Mouse (Mus musculus) lung, postnatal 0 days (tissue): Measurements from ENCODE around the gene Dnaaf5.

Source experiments
- CTCF ChIP-seq: IDR thresholded peaks from 2 replicates; pipeline ENCODE4 v1.5.1; 2016; ENCODE audit warnings: antibody characterized with exemption, mild to moderate bottlenecking
- EP300 ChIP-seq: IDR thresholded peaks from 2 replicates; pipeline ENCODE4 v1.6.1; 2016; ENCODE audit warnings: antibody characterized with exemption, mild to moderate bottlenecking, control low read depth

GRCm38 (mm10) chr5:139140589-139140988 is 9.4 kb upstream of the Dnaaf5 start:
- TF ChIP-seq CTCF: no peak
- no peak for TF ChIP-seq EP300
